Mouse (Mus musculus) frontal cortex, postnatal 14 days (tissue): ENCODE data around the gene Phf21a.

Experiments used
- DNase-seq, 2 experiments: peaks; one replicate each; pipeline ENCODE4 v3.0.0; 2022; ENCODE audit warnings: low spot score in 2 of 2

The Phf21a gene

DNA sequence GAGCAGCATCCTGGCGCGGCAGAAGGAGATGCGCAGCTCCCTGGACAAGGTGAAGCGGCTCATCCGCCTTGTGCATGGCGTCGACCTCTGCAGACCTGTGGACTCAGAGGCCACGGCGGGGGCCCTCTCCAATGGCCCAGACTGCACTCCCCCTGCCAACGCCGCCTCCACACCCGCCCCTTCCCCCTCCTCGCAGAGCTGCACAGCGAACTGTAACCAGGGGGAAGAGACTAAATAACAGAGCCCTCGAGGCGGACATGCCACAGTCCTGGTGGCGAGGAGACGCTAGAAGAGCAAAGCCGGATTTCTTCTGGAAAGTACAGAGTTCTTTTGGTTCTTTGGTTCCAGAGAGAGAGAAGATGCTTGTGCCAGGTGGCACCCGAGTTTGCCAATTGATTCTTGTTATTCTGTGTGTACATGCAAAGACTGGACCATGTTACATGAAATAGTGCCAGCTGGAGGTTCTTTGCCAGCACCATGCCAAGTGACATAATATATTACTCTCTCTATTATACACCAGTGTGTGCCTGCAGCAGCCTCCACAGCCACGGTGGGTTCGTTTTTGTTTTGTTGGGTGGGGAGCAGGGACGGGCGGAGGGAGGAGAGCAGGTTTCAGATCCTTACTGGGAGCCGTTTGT lies 267.4 kb downstream of the Phf21a start:
- no peak for DNase-seq

DNA sequence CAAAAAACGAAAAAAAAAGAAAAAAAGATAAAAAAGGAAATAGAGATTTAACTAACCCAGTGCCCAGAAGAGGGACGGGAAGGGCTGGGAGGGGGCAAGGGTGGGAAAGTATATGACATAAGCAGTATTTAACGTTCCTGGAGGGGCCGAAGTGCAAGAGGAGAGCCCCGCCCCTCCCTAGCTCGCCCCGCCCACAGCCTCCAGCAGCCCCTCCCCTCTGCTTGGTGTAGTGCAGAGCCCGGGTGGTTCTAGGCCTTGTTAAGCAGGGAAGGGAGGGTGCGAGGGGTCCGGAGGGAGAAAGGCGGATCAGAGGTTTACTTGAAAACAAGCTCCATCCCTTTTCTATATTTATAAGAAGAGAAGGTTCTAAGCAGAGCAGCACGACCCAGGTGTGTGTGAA lies 268.0 kb downstream of the Phf21a start:
- DNase-seq = no peak

DNA sequence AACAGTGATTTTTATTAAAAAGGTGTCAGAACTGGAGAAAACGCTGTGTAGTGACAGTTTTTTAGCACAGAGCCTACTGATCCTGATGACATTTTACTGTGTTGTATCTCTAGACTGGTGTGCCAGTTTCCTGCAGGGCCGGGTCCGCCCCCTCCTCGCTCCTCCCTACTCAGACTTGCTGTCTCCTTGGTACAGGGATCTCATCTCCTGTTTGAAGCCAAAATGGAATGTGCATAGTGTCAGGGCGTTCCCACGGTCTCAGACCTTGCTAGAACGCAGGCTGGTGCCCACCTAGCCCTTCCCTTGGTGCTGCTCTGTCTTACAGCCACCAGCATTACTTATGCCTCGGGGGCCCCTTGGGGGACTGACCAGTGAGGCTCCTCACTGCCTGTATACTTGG lies 268.9 kb downstream of the Phf21a start:
- DNase-seq = no peak

DNA sequence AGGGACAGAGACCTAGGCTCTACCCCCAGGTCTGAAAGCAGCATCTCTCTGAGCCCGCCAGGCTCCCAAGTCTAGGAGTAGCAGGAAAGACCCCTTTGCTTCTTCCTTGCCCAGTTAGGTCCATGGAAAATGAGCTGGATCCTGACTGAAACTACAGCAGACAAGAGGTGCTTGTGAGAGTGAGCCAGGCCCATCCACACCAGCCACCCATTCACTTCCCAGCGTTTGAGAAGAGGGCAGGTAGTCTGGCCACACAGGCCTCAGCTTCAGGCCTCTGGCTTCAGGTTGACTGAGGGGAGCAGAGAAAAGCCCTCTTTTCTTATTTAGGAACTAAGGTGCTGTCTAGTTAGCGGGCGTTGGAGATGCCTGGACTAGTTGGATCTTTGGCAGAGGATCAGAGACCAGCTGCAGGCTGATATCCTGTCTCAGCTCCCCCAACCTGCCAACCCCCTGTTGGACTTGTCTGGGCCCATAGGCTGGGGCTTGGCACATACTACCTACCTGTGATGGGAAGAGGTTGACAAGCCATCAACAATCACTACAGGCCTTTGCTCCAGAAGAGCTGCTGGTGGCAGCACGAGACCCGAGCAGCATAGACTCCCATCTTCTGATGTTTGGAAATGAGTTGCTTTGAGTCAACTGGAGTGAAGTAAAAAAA lies 269.8 kb downstream of the Phf21a start:
- no peak for DNase-seq

DNA sequence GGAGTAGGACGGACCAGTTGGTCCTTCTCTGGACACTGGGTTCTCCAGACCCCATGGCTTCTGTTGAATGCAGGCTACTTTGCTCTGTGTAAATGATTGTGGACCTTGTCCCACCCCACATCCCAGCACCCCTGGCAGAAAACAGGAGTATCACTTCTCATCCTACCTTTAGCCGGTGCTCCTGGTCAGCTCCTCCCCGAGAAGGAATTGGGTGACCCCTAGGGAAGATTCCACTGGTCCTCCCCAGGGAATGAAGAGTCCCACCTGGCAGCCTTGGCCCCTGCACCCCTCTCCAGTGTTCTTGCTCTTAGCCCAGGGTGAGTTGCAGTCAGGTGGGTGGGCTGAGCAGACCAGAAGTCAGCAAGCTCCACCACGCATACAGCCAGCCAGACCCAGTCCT lies 271.2 kb downstream of the Phf21a start:
- no peak for DNase-seq

DNA sequence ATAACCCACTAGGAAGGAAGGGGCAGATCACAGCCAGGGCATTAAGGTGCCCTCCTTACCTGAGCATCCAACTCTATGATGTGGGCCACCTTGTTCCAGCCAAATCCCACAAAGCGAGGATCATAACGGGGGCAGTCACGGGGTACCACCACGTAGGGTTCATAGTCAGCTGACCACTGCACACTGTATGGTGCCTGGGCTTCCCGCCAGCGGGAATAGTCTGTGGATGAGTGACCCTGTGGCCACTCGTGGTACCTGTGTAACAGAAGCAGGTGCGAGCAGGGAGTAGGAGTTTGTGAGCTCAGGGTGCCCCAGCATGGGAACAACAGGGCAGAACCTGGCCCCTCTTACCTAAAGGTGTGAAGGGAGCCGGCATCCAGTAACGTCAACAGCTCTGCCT lies 272.7 kb downstream of the Phf21a start:
- no peak for DNase-seq

DNA sequence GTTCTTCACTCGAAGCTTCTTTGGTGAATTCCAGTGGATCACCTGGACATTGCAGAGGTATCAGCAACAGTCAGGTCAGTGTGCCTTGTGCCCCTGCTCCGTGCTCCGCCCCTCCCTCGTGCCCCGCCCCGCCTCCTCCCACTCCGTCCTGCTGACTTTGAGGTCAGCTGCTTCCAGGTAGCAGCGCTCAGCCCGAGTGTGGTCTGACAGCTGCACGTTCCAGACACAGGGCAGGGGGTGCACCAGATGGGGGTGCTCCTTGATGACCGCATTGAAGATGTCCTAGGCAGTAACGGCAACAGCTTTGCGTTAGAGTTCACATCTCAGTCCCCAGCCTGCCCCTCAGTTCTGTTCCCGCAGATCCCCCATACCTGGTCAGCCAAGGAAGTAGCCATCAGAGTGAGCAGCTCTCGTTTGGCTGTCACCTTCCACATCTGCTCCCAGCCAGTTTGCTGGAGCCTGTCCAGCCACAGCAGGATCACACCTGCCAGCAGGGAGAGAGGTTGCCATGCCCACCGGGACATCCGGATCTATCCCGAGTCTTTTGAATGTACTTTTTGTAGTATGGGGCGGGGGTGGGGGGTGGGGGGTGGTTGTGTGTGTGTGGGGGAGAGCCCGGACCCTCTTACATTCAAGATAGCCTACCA lies 274.6 kb downstream of the Phf21a start:
- DNase-seq = no peak

DNA sequence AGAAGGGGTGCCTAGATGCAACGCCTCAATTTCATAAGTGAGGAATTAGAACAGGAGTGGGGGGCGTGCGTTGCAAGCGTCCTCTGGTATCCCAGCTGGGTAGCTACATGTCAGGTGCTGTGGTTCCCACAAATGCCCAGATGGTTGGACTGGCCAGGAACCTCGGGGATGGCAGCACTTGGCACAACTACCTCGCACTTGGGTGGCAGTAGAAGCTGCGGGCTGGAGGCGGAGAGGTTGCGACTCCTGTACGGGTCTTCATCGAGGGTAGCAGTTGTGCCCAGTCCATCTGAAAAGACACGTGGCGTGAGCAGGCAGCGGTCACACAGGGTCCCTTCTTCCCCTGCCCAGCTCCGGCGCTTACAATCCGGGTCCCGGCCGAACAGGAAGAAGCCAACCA lies 277.5 kb downstream of the Phf21a start:
- no peak for DNase-seq

DNA sequence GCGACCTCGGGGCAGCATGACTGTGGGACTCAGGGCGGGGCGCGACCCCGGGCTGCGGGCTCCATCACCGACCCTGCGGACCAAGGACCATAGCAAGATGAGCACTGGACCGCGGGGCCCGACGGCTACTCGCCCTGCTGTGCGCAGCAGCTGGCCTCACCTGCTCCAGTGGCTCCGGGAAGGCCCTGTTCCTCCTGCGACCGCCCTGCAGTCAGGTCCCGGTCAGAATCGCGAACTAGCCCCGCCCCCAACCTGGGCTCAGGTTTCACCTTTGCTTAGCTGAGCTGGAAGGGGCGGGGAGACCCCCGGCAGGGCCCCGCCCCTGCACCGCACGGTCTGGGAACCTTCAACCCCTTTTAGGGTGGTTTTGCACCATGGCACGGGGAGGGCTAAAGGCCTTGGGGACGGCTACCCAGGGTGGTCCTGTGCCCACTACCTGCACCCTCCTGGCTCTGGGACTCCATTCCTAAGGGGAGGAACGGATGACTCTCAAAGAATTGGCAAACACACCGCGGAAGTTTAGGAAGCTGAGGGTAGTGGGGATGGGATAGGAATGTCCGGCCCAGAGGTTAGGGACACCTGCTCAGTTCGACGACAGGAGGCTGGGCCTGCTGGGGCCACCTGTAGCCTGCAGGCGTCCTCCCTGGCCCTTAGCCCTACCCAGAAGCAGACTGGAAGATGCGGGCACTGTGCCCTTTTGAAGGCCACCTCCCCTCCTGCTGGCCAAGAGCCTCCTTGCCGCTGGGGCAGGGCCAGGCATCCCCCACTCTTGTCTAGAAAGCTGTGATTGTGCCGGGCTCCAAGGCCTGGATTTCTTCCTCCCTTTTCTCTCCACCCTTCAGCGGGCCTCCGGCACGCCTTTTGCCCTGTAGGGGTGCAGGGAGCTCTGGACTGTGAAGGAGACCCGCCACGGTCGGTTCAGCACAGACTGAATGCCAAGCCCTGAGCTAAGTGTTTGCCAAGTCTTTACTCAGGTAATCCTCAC lies 278.2 kb downstream of the Phf21a start:
- DNase-seq = no peak

DNA sequence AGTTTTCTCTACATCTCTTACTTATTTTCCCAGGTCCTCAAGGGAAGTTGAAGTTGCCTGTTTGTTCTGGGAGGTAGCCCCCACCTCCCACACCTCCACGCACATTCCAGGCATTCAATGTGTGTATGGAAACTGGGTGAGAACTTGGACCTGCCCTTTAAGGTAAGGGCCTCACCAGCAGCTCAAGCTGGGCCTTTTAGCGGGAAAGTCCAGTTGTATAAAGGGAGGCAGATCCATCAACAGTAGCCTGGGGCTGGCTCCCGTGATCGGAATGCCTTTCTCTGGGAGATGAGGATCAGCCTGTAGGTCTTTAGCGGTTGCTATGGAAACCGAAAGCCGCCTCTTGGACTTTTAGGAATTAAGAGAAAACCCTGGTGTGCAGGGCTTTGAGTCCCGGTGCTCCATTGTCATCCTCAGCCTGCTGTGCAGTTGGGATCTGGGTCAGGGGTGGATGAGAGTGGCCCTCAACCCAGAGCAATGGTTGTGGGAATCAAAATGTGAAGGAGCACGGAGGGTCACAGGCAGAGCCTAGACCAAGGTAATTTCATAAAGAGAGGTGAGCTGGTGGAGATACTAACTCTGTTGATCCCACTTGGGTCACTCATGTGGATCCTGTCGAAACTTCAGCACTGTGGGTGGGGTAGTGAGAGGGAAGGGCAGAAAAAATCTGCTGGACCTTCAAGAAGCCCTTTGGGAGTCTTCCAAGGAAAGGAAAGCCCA lies 279.2 kb downstream of the Phf21a start:
- DNase-seq = no peak

DNA sequence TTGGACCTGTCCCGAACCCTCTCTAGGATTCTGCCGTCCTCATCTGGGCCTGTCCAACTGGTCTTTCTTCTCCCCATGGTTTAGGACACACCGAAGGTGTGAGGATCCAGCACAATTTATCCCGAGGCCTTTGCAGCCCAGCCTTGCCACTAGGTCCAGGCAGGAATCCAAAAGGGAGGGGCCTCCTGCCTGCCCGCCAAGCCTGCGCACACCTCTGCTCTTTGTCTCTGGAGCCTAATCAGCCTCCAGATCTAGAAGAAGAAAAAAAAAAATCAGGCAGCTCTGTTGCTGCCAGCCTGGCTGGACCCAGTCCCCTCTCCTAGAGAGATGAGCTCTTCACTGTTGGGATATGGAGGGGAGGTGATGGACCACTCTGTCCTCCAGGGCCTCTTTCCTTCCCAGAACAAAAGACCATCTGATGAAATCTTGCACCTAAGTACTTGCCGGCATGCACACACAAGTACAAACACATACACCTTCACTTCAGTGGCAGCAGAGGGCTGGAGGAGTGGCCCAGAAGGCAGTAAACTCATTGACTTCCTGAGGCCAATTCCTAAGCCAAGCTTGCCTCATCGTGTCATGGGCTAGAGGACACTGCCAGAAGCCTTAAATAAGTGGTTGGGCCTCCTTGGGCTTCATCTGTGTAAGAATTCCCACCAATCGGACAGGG lies 280.0 kb downstream of the Phf21a start:
- no peak for DNase-seq

DNA sequence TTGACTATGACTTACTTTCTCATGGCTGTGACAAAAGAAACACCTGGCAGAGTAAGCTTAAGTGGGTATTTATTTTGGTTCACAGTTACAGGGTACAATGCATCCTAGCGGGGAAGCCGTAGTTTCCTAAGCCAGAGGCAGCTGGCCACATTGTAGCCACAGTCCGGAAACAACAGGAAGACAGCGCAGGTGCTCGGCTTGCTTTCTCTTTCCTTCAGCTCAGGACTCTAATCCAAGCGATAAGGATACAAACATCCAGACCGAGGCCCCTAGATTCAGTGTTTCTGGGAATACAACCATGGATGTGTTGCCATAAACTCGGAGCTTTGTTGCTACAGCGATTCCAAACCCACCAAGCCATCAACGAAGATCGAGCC lies 280.5 kb downstream of the Phf21a start:
- no peak for DNase-seq

DNA sequence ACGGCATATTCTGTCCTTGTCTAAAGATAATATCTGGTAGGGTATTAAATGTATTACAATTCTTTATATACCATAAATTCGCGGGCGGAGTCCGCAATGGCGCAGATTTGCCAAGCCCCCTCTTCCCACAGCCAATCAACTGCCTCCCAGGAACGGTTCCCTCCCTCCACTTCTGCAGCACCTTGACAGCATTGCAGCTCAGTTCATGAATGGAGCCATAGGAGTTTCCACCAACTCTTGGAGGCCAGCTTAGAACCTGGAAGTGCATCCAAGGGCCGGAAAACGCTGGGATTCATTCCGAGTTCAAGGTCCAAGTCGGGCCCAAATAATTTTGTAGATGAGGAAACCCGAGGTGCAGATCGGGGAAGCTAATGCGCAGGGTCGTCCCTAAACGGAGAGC lies 281.6 kb downstream of the Phf21a start, which contains the start of the genes Pex16 and Large2:
Gene Pex16 (plus strand): TSS at position 163 of the 400 bp plus-strand sequence.
Gene Large2 (minus strand): TSS at position 356 of the 400 bp plus-strand sequence.
- no peak for DNase-seq

DNA sequence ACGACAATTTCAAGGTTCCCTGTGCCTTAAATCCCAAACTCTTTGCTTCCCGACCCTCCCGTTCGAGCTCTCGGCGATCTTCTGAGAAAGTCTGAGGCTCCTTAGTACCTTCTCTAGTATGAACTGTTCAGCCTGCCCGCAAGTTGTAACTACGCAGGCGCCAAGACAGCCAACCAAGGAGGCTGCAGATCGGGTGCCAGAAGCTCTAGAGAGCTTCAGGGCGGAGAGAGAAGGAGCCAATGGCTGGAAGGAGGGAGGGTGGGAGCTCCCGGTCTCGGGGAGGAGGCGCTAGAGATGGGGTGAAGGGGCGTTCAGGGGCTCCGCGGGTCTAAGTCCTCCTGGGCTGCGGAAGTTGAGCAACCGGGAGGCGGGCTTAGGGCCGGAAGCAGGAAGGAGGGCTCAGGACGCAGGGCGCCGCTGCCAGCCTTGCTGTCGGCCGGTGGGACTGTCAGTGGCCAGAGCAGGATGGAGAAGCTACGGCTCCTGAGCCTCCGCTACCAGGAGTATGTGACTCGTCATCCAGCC lies 282.2 kb downstream of the Phf21a start:
- DNase-seq = peak; percentile 91 to 97

DNA sequence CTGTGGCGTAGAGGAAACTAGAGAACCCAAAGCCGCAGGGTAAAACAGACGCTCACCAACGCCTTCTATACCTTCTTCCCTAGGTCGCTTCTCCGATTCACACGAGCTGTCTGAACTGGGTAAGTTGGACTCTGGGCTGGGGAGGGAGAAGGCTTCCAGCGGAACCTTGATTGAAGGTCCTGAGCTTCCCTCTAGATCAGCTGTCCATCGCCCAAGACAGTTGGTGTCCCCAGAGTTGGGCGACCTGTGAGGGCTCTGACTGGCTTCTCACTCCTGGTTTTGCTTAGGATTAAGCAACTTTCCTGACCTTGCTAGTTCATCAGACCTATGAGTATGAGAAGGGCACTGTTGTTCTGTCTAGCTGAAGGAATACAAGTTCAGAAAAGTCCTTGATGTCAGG lies 282.9 kb downstream of the Phf21a start:
- DNase-seq = no peak

DNA sequence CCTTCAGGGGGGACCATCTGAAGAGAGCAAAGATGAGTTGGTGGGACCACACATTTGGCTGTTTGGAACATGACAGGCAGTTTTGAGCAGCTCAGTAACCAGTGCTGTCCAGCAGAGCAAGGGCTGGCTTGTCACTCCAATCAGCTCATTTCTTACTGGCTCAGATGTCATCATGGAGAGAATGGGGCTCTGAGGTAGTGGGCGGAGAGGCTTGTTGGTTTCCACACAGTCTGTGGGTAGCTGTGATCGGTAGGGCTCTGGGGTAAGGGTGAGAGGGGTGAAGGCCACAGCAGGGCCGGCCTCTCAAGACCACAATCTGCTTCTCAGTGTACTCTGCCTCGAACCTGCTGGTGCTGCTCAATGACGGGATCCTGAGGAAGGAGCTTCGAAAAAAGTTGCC lies 283.4 kb downstream of the Phf21a start:
- DNase-seq = peak in 1 of 2 experiments; percentile 6

DNA sequence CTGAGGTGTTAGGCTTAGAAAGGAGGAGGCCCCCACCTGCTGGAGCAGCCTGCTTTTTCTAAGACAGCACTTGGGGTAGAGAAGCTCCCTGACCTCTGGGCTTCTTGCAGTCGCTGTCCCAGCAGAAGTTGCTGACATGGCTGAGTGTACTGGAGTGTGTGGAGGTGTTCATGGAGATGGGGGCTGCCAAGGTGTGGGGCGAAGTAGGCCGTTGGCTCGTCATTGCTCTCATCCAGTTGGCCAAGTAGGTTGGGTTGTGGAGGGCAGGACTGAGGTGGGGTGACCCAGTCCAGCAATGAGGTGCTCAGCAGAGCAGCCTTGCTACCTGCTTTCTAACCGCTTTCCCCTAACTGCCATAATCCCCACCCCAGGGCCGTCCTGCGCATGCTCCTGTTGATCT lies 284.4 kb downstream of the Phf21a start:
- no peak for DNase-seq

DNA sequence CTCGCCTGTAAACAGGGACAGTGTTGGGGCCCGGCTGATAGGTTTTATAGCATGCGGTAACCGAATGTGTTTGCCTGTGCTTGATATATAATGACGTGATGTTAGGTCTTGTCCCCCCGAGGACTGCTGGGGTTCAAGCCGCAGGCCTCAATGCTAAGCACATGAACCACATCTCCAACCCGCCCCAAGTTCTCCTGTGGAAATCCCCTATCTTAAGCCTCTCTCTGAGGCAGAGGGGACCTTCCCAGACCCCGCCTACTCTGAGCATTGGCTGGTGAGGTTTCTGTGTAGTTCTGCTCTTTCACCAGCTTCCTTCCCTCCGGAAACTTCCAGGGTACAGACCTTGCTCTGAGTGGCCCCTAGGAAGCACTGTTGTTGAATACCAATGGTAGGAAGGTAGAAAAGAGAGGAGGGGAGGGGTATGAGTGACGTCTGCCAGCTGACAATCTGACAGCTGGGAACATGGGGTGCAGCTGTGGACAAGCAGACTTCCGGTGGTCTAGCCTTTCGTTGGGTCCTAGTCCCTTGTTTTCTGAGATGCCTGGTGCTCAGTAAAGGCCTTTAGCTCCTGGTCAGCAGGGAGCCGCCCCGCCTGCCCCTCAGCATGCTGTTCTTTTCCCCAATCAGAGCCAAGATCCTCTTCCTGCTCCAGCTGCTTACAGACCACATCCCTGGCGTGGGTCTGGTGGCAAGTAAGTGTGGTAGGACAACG lies 287.0 kb downstream of the Phf21a start:
- DNase-seq = no peak

DNA sequence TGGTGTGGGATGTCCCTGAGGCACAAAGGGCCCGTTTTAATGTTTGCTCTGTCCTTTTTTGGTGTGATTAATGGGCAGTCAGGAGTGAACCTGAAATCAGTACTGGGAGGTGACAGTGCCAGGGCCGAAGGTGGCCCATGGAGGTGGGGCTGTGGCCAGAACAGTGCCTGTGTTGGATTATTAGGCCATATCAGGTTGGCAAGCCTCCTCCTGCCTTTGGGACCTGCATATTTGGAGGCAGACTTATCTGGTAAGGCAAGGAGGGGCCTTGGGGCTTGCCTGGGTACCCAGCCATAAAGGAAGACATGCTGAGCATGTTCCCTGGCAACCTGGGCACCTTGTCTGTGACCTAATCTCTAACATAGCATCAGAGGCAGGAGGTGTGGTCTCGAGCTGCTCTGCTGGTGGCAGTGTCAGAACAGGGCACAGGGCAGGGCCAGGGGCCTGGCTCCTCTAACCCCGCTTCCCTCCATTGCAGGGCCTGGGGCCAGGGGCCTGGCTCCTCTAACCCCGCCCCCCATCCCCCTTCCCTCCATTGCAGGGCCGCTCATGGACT lies 287.7 kb downstream of the Phf21a start:
- DNase-seq = no peak

DNA sequence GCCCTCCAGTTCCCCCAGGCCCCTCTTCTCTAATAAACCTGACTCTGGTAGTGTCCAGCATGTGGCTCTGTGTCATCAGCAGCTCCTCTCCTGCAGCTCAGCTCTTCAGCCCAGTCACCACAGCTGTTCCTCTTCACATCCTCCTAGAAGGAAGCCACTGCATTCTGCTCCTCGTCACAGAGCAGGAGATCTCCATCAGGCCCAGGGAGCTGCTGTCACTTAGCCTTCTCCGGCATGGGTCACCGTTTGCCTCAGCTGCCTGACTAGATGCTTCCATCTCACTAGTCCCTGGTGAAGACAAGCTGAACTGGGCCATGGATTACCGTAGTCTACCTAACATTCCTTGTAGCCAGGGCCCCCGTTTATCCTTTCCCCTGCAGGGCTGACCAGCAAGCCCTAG lies 288.2 kb downstream of the Phf21a start:
- DNase-seq = no peak
